ENCODE assay signal across 21 mouse cellular contexts in the genomic region with DNA sequence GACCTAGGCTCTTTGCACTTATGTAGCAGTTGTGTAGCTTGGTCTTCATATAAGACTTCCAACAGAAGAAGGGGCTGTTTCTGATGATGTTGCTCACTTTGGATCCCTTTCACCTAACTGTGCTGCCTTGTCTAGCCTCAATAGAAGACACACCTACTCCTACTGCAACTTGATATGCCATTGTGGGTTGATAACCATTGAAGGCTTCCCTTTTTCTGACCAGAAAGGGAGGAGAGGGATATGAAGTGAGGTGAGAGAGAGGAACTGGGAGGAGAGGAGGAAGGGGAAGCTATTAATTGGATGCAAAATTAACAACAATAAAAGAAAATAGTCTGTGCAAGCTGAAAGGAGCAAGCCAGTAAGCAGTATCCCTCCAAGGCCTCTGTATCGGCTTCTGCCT. TPM values are rescaled to one million over a fixed set of nuclear protein-coding genes. Genes with fewer than 3 reads are reported as not detected.
"Had no signal": no experiment of that assay in that cellular context is flagged by ENCODE, and none has a peak within 500 bp of the region (broad histone marks: within the 10 kb centered on the region; RNA-seq: fewer than 3 reads in every experiment).

No protein-coding gene starts in this region.

- H3K4me2 ChIP-seq: neural tube, embryonic 13.5 days; neural tube, embryonic 15.5 days; stomach, embryonic 15.5 days had no signal

- H3K9me3 ChIP-seq: neural tube, embryonic 13.5 days; neural tube, embryonic 15.5 days; stomach, embryonic 15.5 days had no signal

- H3K4me1 ChIP-seq: neural tube, embryonic 13.5 days; neural tube, embryonic 15.5 days; stomach, embryonic 15.5 days had no signal

- DNase-seq: retina, postnatal 1 day; right cerebral cortex, adult 18-20 months; right cerebral cortex, postnatal 14 days; right cerebral cortex, postnatal 25 days; right cerebral cortex, postnatal 4 days; spleen, adult 18-20 months; thymus, adult 18-20 months; thymus, postnatal 14 days; thymus, postnatal 25 days; thymus, postnatal 36 days; thymus, postnatal 4 days had no signal

- H3K4me3 ChIP-seq: neural tube, embryonic 13.5 days; neural tube, embryonic 15.5 days; stomach, embryonic 15.5 days had no signal

- H3K27me3 ChIP-seq: neural tube, embryonic 13.5 days; neural tube, embryonic 15.5 days; stomach, embryonic 15.5 days had no signal

- H3K27ac ChIP-seq: neural tube, embryonic 13.5 days; neural tube, embryonic 15.5 days; stomach, embryonic 15.5 days; stomach, postnatal 0 days had no signal

- H3K36me3 ChIP-seq: neural tube, embryonic 13.5 days; neural tube, embryonic 15.5 days; stomach, embryonic 15.5 days had no signal

- H3K9ac ChIP-seq: neural tube, embryonic 13.5 days; neural tube, embryonic 15.5 days; stomach, embryonic 15.5 days had no signal

RNA-seq across cellular contexts. Expression of gene Hsd3b1, which starts 3.2 kb away (rescaled TPM):
- total RNA-seq: neutrophil, adult 5-6 weeks had no signal
- polyA plus RNA-seq: neural tube, embryonic 13.5 days; neural tube, embryonic 14.5 days; spleen, adult 2 months; stomach, embryonic 14.5 days had no signal

RNA-seq across cellular contexts. Expression of gene Hao2, which starts 30.2 kb away (rescaled TPM):
- total RNA-seq: neutrophil, adult 5-6 weeks had no signal
- polyA plus RNA-seq: neural tube, embryonic 13.5 days; neural tube, embryonic 14.5 days; stomach, embryonic 14.5 days; stomach, postnatal 0 days had no signal

RNA-seq across cellular contexts. Expression of gene Hsd3b6, which starts 48.6 kb away (rescaled TPM):
- total RNA-seq: neutrophil, adult 5-6 weeks had no signal
- polyA plus RNA-seq: small intestine, adult 2 months; spleen, adult 2 months; stomach, postnatal 0 days; urinary bladder, adult 2 months had no signal
